Mouse (Mus musculus) 3134 (cell line): ENCODE measurements around the gene Gpx3.
"Not testable (repeated sequence)": the region's sequence is repeated elsewhere in the genome, so short reads cannot be mapped to it uniquely, and the experiment has no call there.

ENCODE experiments used
- DNase-seq: peaks from one replicate; pipeline ENCODE4 v3.0.0-alpha.2; 2011; ENCODE audit warnings: low spot score; ENCODE audit not compliant: insufficient read length; ENCODE audit errors: extremely low read depth

Gene Gpx3

GRCm38 (mm10) chr11:54879922-54880321 is 22.3 kb upstream of the Gpx3 start:
- DNase-seq, result no peak

GRCm38 (mm10) chr11:54881051-54881474 is 21.2 kb upstream of the Gpx3 start:
- no peak for DNase-seq

GRCm38 (mm10) chr11:54882671-54883070 is 19.6 kb upstream of the Gpx3 start:
- peak; percentile 42 for DNase-seq

- DNase-seq, result no peak
Measured at GRCm38 (mm10) chr11:54884197-54884828, 17.9 kb upstream of the Gpx3 start.

GRCm38 (mm10) chr11:54884937-54885336 is 17.3 kb upstream of the Gpx3 start:
- no peak for DNase-seq

- no peak for DNase-seq
Measured at GRCm38 (mm10) chr11:54885406-54885805, 16.8 kb upstream of the Gpx3 start.

- DNase-seq, result no peak
Measured at GRCm38 (mm10) chr11:54887927-54888326, 14.3 kb upstream of the Gpx3 start.

- no peak for DNase-seq
Measured at GRCm38 (mm10) chr11:54891341-54891740, 10.9 kb upstream of the Gpx3 start.

- no peak for DNase-seq
Measured at GRCm38 (mm10) chr11:54892091-54892490, 10.2 kb upstream of the Gpx3 start.

GRCm38 (mm10) chr11:54894589-54894988 is 7.7 kb upstream of the Gpx3 start:
- no peak for DNase-seq

- DNase-seq, result not testable (repeated sequence)
Measured at GRCm38 (mm10) chr11:54896646-54897045, 5.6 kb upstream of the Gpx3 start.

GRCm38 (mm10) chr11:54897470-54897869 is 4.8 kb upstream of the Gpx3 start:
- no peak for DNase-seq

GRCm38 (mm10) chr11:54899657-54900056 is 2.6 kb upstream of the Gpx3 start:
- no peak for DNase-seq

GRCm38 (mm10) chr11:54903339-54903738 is 1.1 kb downstream of the Gpx3 start:
- no peak for DNase-seq

GRCm38 (mm10) chr11:54903940-54904706 is 1.9 kb downstream of the Gpx3 start:
- no peak for DNase-seq

- DNase-seq, result no peak
Measured at GRCm38 (mm10) chr11:54905086-54905485, 2.8 kb downstream of the Gpx3 start.

- DNase-seq, result no peak
Measured at GRCm38 (mm10) chr11:54905931-54906330, 3.7 kb downstream of the Gpx3 start.

GRCm38 (mm10) chr11:54906466-54906865 is 4.2 kb downstream of the Gpx3 start:
- no peak for DNase-seq

- DNase-seq, result no peak
Measured at GRCm38 (mm10) chr11:54907259-54907658, 5.0 kb downstream of the Gpx3 start.

- no peak for DNase-seq
Measured at GRCm38 (mm10) chr11:54909273-54909672, 7.0 kb downstream of the Gpx3 start.

- DNase-seq, result no peak
Measured at GRCm38 (mm10) chr11:54910081-54910665, 7.9 kb downstream of the Gpx3 start.

GRCm38 (mm10) chr11:54911201-54911600 is 8.9 kb downstream of the Gpx3 start:
- no peak for DNase-seq
